Mouse (Mus musculus): Measurements from ENCODE around the gene Cdhr3. TPM values are rescaled to one million over a fixed set of nuclear protein-coding genes. Genes with fewer than 3 reads are reported as not detected.

Cdhr3 gene
- polyA plus RNA-seq, 2 experiments, result 0.32 to 1.5 TPM

DNA sequence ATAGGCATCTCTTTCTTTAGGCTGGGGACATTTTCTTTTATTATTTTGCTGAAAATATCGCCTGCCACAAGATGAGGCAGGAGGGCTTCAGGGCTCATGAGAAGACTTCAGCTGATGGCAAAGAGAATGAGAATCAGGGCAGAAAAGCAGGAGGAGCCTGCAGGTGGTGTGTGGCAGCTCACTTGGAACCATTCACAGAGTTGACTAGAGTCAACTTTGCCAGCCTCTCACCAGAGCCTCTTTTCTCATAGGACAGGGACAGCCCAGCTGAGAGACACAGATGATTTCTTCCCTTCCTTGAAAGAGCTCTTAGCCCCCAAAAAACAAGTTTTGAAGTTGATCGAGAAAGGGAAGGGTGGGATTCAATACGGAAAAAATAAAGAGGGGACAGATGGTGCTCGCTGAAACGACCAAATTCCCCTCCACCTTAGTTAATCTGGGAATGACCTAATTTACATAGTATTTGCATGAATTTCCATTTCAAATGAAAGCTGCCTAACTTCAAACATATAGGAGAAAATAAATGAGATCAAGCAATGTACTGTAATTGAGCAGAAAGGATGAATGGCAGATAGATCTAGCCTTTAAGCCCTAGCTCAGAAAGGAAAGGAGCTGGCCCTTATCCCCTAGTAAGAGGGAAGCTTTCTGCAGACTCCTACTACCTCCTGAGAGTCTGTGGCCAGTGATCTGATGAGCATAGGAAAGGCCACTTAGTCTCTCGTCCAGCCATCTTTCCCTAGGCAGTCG lies 78.5 kb downstream of the Cdhr3 start:
- Histone ChIP-seq H3K36me3 (ENCODE audit: control insufficient read depth, insufficient read depth, low read length) (no peaks in the 10 kb centered on the region), H3K4me3 (replicated peaks; ENCODE audit: low read length) (no peak overlapping the region), H3K4me1 (ENCODE audit: control insufficient read depth, insufficient read depth, low read length) (peaks cover 2% of the 10 kb centered on the region; the same call in 1 of the 2 replicates), H3K27me3 (ENCODE audit: control insufficient read depth, insufficient read depth, low read length) (no peaks in the 10 kb centered on the region), H3K27ac (replicated peaks; ENCODE audit: low read depth, low read length) (no peak overlapping the region), H3K9ac (ENCODE audit: low read depth, low read length, severe bottlenecking) (no peak overlapping the region), H3K4me2 (replicated peaks; ENCODE audit: low read depth, low read length, severe bottlenecking) (no peak overlapping the region), H3K9me3 (ENCODE audit: control insufficient read depth, low read length) (no peaks in the 10 kb centered on the region)
- no peak for ATAC-seq (ENCODE audit: low FRiP score, low read depth)
- WGBS, result 61% methylated on average over 7 of the region's 7 CpGs
- no peak for DNase-seq (ENCODE audit: low spot score)
- no peak for TF ChIP-seq POLR2A (IDR thresholded peaks at IDR 0.05; ENCODE audit: borderline replicate concordance, extremely low read depth, insufficient read depth, insufficient read length)

- Histone ChIP-seq H3K4me3 (replicated peaks; ENCODE audit: low read length) (no peak overlapping the region), H3K27ac (replicated peaks; ENCODE audit: low read depth, low read length) (no peak overlapping the region), H3K9me3 (ENCODE audit: control insufficient read depth, low read length) (no peaks in the 10 kb centered on the region), H3K36me3 (ENCODE audit: control insufficient read depth, insufficient read depth, low read length) (no peaks in the 10 kb centered on the region), H3K4me1 (ENCODE audit: control insufficient read depth, insufficient read depth, low read length) (peaks cover 12% of the 10 kb centered on the region), H3K9ac (ENCODE audit: low read depth, low read length, severe bottlenecking) (no peak overlapping the region), H3K27me3 (ENCODE audit: control insufficient read depth, insufficient read depth, low read length) (no peaks in the 10 kb centered on the region), H3K4me2 (replicated peaks; ENCODE audit: low read depth, low read length, severe bottlenecking) (no peak overlapping the region)
- TF ChIP-seq POLR2A (IDR thresholded peaks at IDR 0.05; ENCODE audit: borderline replicate concordance, extremely low read depth, insufficient read depth, insufficient read length), result no peak
- ATAC-seq (ENCODE audit: low FRiP score, low read depth) (no peak), DNase-seq (ENCODE audit: low spot score) (no peak)
- 29% methylated on average over 3 of the region's 3 CpGs for WGBS
Observed at GRCm38 (mm10) chr12:33010026-33010425, 82.6 kb downstream of the Cdhr3 start.

- Histone ChIP-seq H3K4me2 (replicated peaks; ENCODE audit: low read depth, low read length, severe bottlenecking) (no peak overlapping the region), H3K4me1 (ENCODE audit: control insufficient read depth, insufficient read depth, low read length) (peaks cover 12% of the 10 kb centered on the region), H3K9me3 (ENCODE audit: control insufficient read depth, low read length) (no peaks in the 10 kb centered on the region), H3K27me3 (ENCODE audit: control insufficient read depth, insufficient read depth, low read length) (no peaks in the 10 kb centered on the region), H3K27ac (replicated peaks; ENCODE audit: low read depth, low read length) (0 out of 2 replicates have a peak overlapping the region, but pooled peaks have one; percentile 15), H3K4me3 (replicated peaks; ENCODE audit: low read length) (no peak overlapping the region), H3K36me3 (ENCODE audit: control insufficient read depth, insufficient read depth, low read length) (no peaks in the 10 kb centered on the region), H3K9ac (ENCODE audit: low read depth, low read length, severe bottlenecking) (no peak overlapping the region)
- ATAC-seq (ENCODE audit: low FRiP score, low read depth) (no peak), DNase-seq (ENCODE audit: low spot score) (no peak)
- 47% methylated on average over 6 of the region's 6 CpGs for WGBS
- no peak for TF ChIP-seq POLR2A (IDR thresholded peaks at IDR 0.05; ENCODE audit: borderline replicate concordance, extremely low read depth, insufficient read depth, insufficient read length)
Observed at GRCm38 (mm10) chr12:33009206-33009966, 83.3 kb downstream of the Cdhr3 start.

GRCm38 (mm10) chr12:33008305-33009110 lies 84.2 kb downstream of the Cdhr3 start:
- Histone ChIP-seq H3K27me3 (ENCODE audit: control insufficient read depth, insufficient read depth, low read length) (no peaks in the 10 kb centered on the region), H3K9ac (ENCODE audit: low read depth, low read length, severe bottlenecking) (no peak overlapping the region), H3K4me2 (replicated peaks; ENCODE audit: low read depth, low read length, severe bottlenecking) (no peak overlapping the region), H3K36me3 (ENCODE audit: control insufficient read depth, insufficient read depth, low read length) (no peaks in the 10 kb centered on the region), H3K27ac (replicated peaks; ENCODE audit: low read depth, low read length) (0 out of 2 replicates have a peak overlapping the region, but pooled peaks have one; percentile 15), H3K9me3 (ENCODE audit: control insufficient read depth, low read length) (no peaks in the 10 kb centered on the region), H3K4me1 (ENCODE audit: control insufficient read depth, insufficient read depth, low read length) (peaks cover 12% of the 10 kb centered on the region), H3K4me3 (replicated peaks; ENCODE audit: low read length) (no peak overlapping the region)
- WGBS, result 50% methylated on average over 7 of the region's 7 CpGs
- TF ChIP-seq POLR2A (IDR thresholded peaks at IDR 0.05; ENCODE audit: borderline replicate concordance, extremely low read depth, insufficient read depth, insufficient read length), result no peak
- DNase-seq (ENCODE audit: low spot score) (peak; percentile 56), ATAC-seq (ENCODE audit: low FRiP score, low read depth) (peak; percentile 66)

DNA sequence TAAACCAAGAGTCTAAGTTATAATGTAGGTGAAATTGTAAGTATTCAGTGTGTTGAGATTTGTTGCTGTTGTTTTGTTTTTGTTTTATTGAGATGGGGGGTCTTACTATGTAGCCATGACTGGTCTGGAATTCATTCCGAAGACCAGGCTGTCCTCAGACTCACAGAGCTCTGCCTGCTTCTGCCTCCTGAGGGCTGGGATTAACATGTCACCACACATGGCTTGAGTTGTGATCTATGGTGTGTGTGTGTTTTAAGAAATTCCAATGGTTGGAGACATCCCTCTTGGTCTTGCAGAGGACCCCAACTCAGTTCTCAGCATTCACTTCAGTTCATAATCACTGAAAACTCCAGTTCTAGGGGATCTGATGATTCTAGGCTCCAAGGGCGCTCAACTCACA lies 85.5 kb downstream of the Cdhr3 start:
- TF ChIP-seq POLR2A (IDR thresholded peaks at IDR 0.05; ENCODE audit: borderline replicate concordance, extremely low read depth, insufficient read depth, insufficient read length), result no peak
- 93% methylated on average over 2 of the region's 2 CpGs for WGBS
- Histone ChIP-seq H3K9ac (ENCODE audit: low read depth, low read length, severe bottlenecking) (no peak overlapping the region), H3K9me3 (ENCODE audit: control insufficient read depth, low read length) (no peaks in the 10 kb centered on the region), H3K4me2 (replicated peaks; ENCODE audit: low read depth, low read length, severe bottlenecking) (no peak overlapping the region), H3K4me3 (replicated peaks; ENCODE audit: low read length) (no peak overlapping the region), H3K36me3 (ENCODE audit: control insufficient read depth, insufficient read depth, low read length) (no peaks in the 10 kb centered on the region), H3K27me3 (ENCODE audit: control insufficient read depth, insufficient read depth, low read length) (no peaks in the 10 kb centered on the region), H3K27ac (replicated peaks; ENCODE audit: low read depth, low read length) (no peak overlapping the region), H3K4me1 (ENCODE audit: control insufficient read depth, insufficient read depth, low read length) (peaks cover 12% of the 10 kb centered on the region)
- ATAC-seq (ENCODE audit: low FRiP score, low read depth), result no peak
- no peak for DNase-seq (ENCODE audit: low spot score)
